Mouse (Mus musculus): ENCODE results near the gene Lrp3. TPM values are rescaled to one million over a fixed set of nuclear protein-coding genes. Genes with fewer than 3 reads are reported as not detected.

Lrp3 gene
- 1.3 and 1.6 TPM in 2 replicates for polyA plus RNA-seq (2012; rRNA removed)

DNA sequence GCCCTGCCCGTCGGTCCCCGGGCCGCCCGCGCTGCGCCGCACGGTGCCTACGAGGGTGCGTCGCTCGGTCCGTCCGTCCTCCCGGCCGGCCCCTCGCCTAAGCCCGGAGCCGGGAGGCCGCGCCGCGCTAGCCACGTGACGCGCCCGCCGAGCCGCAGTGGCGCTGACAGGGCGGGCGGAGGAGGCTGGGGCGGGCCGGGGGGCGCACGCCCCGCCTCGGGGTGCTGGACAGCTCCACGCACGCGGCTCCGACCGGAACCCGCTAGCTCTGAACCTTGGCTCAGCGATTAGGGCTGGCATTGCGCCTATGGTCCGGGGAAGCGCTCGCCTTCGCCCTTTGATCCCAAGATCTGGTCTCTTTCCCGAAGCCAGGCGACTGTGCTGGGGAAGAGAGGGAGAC is at the start of gene Lrp3:
Gene Lrp3, minus strand, starts transcription at position 274 of the 400 bp plus-strand sequence.

GRCm38 (mm10) chr7:35185889-35186569 is 29.3 kb downstream of the Lrp3 start, which contains the start of gene Slc7a10:
Slc7a10 (plus strand) TSS chr7:35186385.

Other genes with a start within 250 kb of the Lrp3 start
- 22.2 and 22.4 TPM in 2 replicates for gene Cebpg, start 158.9 kb downstream of the Lrp3 start, polyA plus RNA-seq (2012; rRNA removed)
- gene Cebpa, start 96.2 kb downstream of the Lrp3 start, polyA plus RNA-seq (2012; rRNA removed): 93.6 and 115 TPM in 2 replicates
- gene Slc7a10, start 29.1 kb downstream of the Lrp3 start, polyA plus RNA-seq (2012; rRNA removed): 0.24 and 0.36 TPM in 2 replicates
- 3.4 and 3.8 TPM in 2 replicates for gene Gpatch1, start 102.9 kb upstream of the Lrp3 start, polyA plus RNA-seq (2012; rRNA removed)
- gene Rhpn2, start 118.7 kb upstream of the Lrp3 start, polyA plus RNA-seq (2012; rRNA removed): 7.4 and 8.9 TPM in 2 replicates
- 4.2 and 4.5 TPM in 2 replicates for gene Faap24, start 181.3 kb upstream of the Lrp3 start, polyA plus RNA-seq (2012; rRNA removed)
- 7.7 and 7.8 TPM in 2 replicates for gene Cep89, start 181.5 kb upstream of the Lrp3 start, polyA plus RNA-seq (2012; rRNA removed)
- 0.49 and 0.83 TPM in 2 replicates for gene Slc7a9, start 233.3 kb upstream of the Lrp3 start, polyA plus RNA-seq (2012; rRNA removed)